1 mouse cellular context compared by ENCODE assay signal in genomic region chr10:80693401-80694045, GRCm38 (mm10).
TF ChIP-seq lines count a peak whose summit lies in the region.

No protein-coding gene starts in this region.

TF ChIP-seq in MEL, 35 proteins besides CTCF, POLR2A, EP300 and RAD21:
- no peak; the same call in 1 of the 2 replicates for TF ChIP-seq NELFE (IDR thresholded peaks at IDR 0.05; ENCODE audit: low read depth, low read length)
- no peak for TF ChIP-seq ZC3H11A (IDR thresholded peaks at IDR 0.05; ENCODE audit: low read depth, low read length)
- no peak for TF ChIP-seq POLR2AphosphoS5 (IDR thresholded peaks at IDR 0.05; ENCODE audit: borderline replicate concordance, low read depth, low read length)
- no peak for TF ChIP-seq BHLHE40 (IDR thresholded peaks at IDR 0.05; ENCODE audit: borderline replicate concordance, low read depth, low read length)
- TF ChIP-seq TCF12 (IDR thresholded peaks at IDR 0.05; ENCODE audit: low read depth, low read length), result no peak
- no peak for TF ChIP-seq KAT2A (conservative IDR thresholded peaks at IDR 0.05; ENCODE audit: low read depth, low read length)
- TF ChIP-seq SIN3A (IDR thresholded peaks at IDR 0.05; ENCODE audit: low read length), result no peak
- TF ChIP-seq MEF2A (IDR thresholded peaks at IDR 0.05; ENCODE audit: extremely low read depth, insufficient replicate concordance, low read depth, low read length, poor library complexity, severe bottlenecking), result no peak
- no peak for TF ChIP-seq USF2 (IDR thresholded peaks at IDR 0.05; ENCODE audit: borderline replicate concordance in 1 of 2, insufficient read depth in 1 of 2, low read depth in 1 of 2, low read length in 2 of 2)
- no peak for TF ChIP-seq ELF1 (IDR thresholded peaks at IDR 0.05; ENCODE audit: low read depth, low read length)
- TF ChIP-seq TAL1 (IDR thresholded peaks at IDR 0.05; ENCODE audit: low read length), result no peak
- TF ChIP-seq JUND (IDR thresholded peaks at IDR 0.05; ENCODE audit: low read depth, low read length), result no peak
- TF ChIP-seq RCOR1 (IDR thresholded peaks at IDR 0.05; ENCODE audit: low read depth, low read length), result no peak
- TF ChIP-seq GATA1 (IDR thresholded peaks at IDR 0.05; ENCODE audit: low read depth, low read length), result no peak
- TF ChIP-seq E2F4 (IDR thresholded peaks at IDR 0.05; ENCODE audit: borderline replicate concordance, low read depth, low read length), result no peak
- no peak for TF ChIP-seq HCFC1 (IDR thresholded peaks at IDR 0.05; ENCODE audit: low read depth, low read length)
